Mouse (Mus musculus): ENCODE data around the gene Tgm4.
A peak's percentile ranks its signal among the peaks of the same experiment; 100 is the strongest.

The Tgm4 gene

GRCm38 (mm10) chr9:123034426-123034825, at the start of gene Tgm4:
Tgm4 (plus strand) TSS chr9:123034726.
- no peak for DNase-seq (ENCODE audit: low read depth)

GRCm38 (mm10) chr9:122998406-122999192, 35.9 kb upstream of the Tgm4 start:
- no peak for DNase-seq (ENCODE audit: low read depth)

GRCm38 (mm10) chr9:122999193-122999586, 35.3 kb upstream of the Tgm4 start:
- no peak for DNase-seq (ENCODE audit: low read depth)

GRCm38 (mm10) chr9:123004718-123005117, 29.8 kb upstream of the Tgm4 start:
- DNase-seq (ENCODE audit: low read depth) = no peak

GRCm38 (mm10) chr9:123006071-123006470, 28.5 kb upstream of the Tgm4 start:
- no peak for DNase-seq (ENCODE audit: low read depth)

GRCm38 (mm10) chr9:123020995-123021631, 13.4 kb upstream of the Tgm4 start, which contains the start of gene Tmem42:
Tmem42 (plus strand) TSS chr9:123021326.
- DNase-seq (ENCODE audit: low read depth) = peak; percentile 73

GRCm38 (mm10) chr9:123021636-123022379, 12.7 kb upstream of the Tgm4 start:
- DNase-seq (ENCODE audit: low read depth) = no peak

- DNase-seq (ENCODE audit: low read depth) = no peak
Observed at GRCm38 (mm10) chr9:123024201-123024600, 10.3 kb upstream of the Tgm4 start.

GRCm38 (mm10) chr9:123031496-123032246, 2.9 kb upstream of the Tgm4 start:
- DNase-seq (ENCODE audit: low read depth) = no peak

GRCm38 (mm10) chr9:123047665-123048064, 13.1 kb downstream of the Tgm4 start:
- DNase-seq (ENCODE audit: low read depth) = no peak

GRCm38 (mm10) chr9:123058724-123059292, 24.3 kb downstream of the Tgm4 start:
- DNase-seq (ENCODE audit: low read depth) = no peak

GRCm38 (mm10) chr9:123060172-123060571, 25.6 kb downstream of the Tgm4 start:
- no peak for DNase-seq (ENCODE audit: low read depth)

- no peak for DNase-seq (ENCODE audit: low read depth)
Observed at GRCm38 (mm10) chr9:123079149-123079548, 44.6 kb downstream of the Tgm4 start.

GRCm38 (mm10) chr9:123080355-123080754, 45.8 kb downstream of the Tgm4 start:
- DNase-seq (ENCODE audit: low read depth) = no peak

- DNase-seq (ENCODE audit: low read depth) = no peak
Observed at GRCm38 (mm10) chr9:123080796-123081195, 46.3 kb downstream of the Tgm4 start.

GRCm38 (mm10) chr9:123085373-123085772, 50.8 kb downstream of the Tgm4 start:
- DNase-seq (ENCODE audit: low read depth) = no peak

- DNase-seq (ENCODE audit: low read depth) = no peak
Observed at GRCm38 (mm10) chr9:123087558-123087957, 53.0 kb downstream of the Tgm4 start.

GRCm38 (mm10) chr9:123090844-123091243, 56.3 kb downstream of the Tgm4 start:
- no peak for DNase-seq (ENCODE audit: low read depth)

- no peak for DNase-seq (ENCODE audit: low read depth)
Observed at GRCm38 (mm10) chr9:123099631-123100455, 65.3 kb downstream of the Tgm4 start.

- no peak for DNase-seq (ENCODE audit: low read depth)
Observed at GRCm38 (mm10) chr9:123103425-123103824, 68.9 kb downstream of the Tgm4 start.

- no peak for DNase-seq (ENCODE audit: low read depth)
Observed at GRCm38 (mm10) chr9:123104362-123104761, 69.8 kb downstream of the Tgm4 start.

All from fibroblast of lung, adult 2 months (primary cell).